Mouse (Mus musculus) brain, embryonic 14.5 days (tissue): ENCODE measurements around the gene Esrrg.

Experiments
- CTCF ChIP-seq: fragments of 200-500 bp; IDR thresholded peaks from 2 replicates; pipeline ENCODE4 v1.5.1; 2012; ENCODE audit warnings: inconsistent platforms, mild to moderate bottlenecking, moderate library complexity, borderline replicate concordance; ENCODE audit not compliant: insufficient read depth, insufficient read length; ENCODE audit errors: extremely low read depth
- POLR2A ChIP-seq: fragments of 200-500 bp; IDR thresholded peaks from 2 replicates; pipeline ENCODE4 v1.6.1; 2012; ENCODE audit warnings: mild to moderate bottlenecking, inconsistent platforms, borderline replicate concordance; ENCODE audit not compliant: poor library complexity, insufficient read depth, insufficient read length, severe bottlenecking; ENCODE audit errors: extremely low read depth

- TF ChIP-seq POLR2A, result no peak
- no peak for TF ChIP-seq CTCF
Observed at GRCm38 (mm10) chr1:188008476-188008875, 399.9 kb downstream of the Esrrg start.
